Mouse (Mus musculus) heart, adult 2 months (tissue): ENCODE measurements around the gene Asb4.

ENCODE experiments used
- CTCF ChIP-seq: fragments of 200-600 bp; IDR thresholded peaks from 2 replicates; pipeline ENCODE4 v1.8.1; 2022; ENCODE audit warnings: antibody characterized with exemption, mild to moderate bottlenecking, moderate library complexity
- POLR2A ChIP-seq: fragments of 200-500 bp; IDR thresholded peaks from 2 replicates; pipeline ENCODE4 v1.6.1; 2011; ENCODE audit warnings: mild to moderate bottlenecking, low read depth, low read length, control low read depth; ENCODE audit not compliant: insufficient read depth

- TF ChIP-seq POLR2A (no peak), CTCF (no peak)
Observed at GRCm38 (mm10) chr6:5365845-5366244, 17.3 kb upstream of the Asb4 start.
